Mouse (Mus musculus) limb, embryonic 14.5 days (tissue): ENCODE measurements around the gene Brpf3. TPM values are rescaled to one million over a fixed set of nuclear protein-coding genes. Genes with fewer than 3 reads are reported as not detected.
A peak's percentile ranks its signal among the peaks of the same experiment; 100 is the strongest.

ENCODE experiments used
- ATAC-seq: fragments of 200-750 bp; cut with Nextera tagmentation; 2 replicates; pipeline ENCODE4 v1.8.0; 2017; ENCODE audit warnings: low read depth, moderate number of reproducible peaks, moderate TSS enrichment; ENCODE audit not compliant: low FRiP score
- DNase-seq: peaks from one replicate; pipeline ENCODE4 v3.0.0-alpha.2; 2015; ENCODE audit warnings: low spot score
- H3K27ac ChIP-seq: fragments of 300-500 bp; sonication (generic); replicated peaks from 2 replicates; pipeline ENCODE4 v1.5.1; 2014; ENCODE audit warnings: low read depth, mild to moderate bottlenecking, low read length, moderate library complexity, mixed read lengths
- H3K27me3 ChIP-seq: fragments of 300-500 bp; sonication (generic); 2 replicates; pipeline ENCODE4 v1.6.1; 2014; ENCODE audit warnings: low read length, mixed read lengths; ENCODE audit not compliant: control insufficient read depth, insufficient read depth
- H3K36me3 ChIP-seq: fragments of 300-500 bp; sonication (generic); 2 replicates; pipeline ENCODE4 v1.6.1; 2014; ENCODE audit warnings: mild to moderate bottlenecking, low read length, moderate library complexity, mixed read lengths; ENCODE audit not compliant: control insufficient read depth, insufficient read depth
- H3K4me1 ChIP-seq: fragments of 300-500 bp; sonication (generic); 2 replicates; pipeline ENCODE4 v1.6.1; 2014; ENCODE audit warnings: antibody characterized with exemption, low read length, mixed read lengths; ENCODE audit not compliant: control insufficient read depth, insufficient read depth
- H3K4me2 ChIP-seq: fragments of 300-500 bp; sonication (generic); replicated peaks from 2 replicates; pipeline ENCODE4 v1.6.1; 2014; ENCODE audit warnings: low read depth, mild to moderate bottlenecking, low read length, moderate library complexity; ENCODE audit not compliant: severe bottlenecking
- H3K4me3 ChIP-seq: fragments of 300-500 bp; sonication (generic); replicated peaks from 2 replicates; pipeline ENCODE4 v1.5.1; 2014; ENCODE audit warnings: low read length
- H3K9ac ChIP-seq: fragments of 300-500 bp; sonication (generic); 2 replicates; pipeline ENCODE4 v1.6.1; 2014; ENCODE audit warnings: mild to moderate bottlenecking, low read depth, low read length, moderate library complexity; ENCODE audit not compliant: severe bottlenecking
- H3K9me3 ChIP-seq: fragments of 300-500 bp; sonication (generic); 2 replicates; pipeline ENCODE4 v1.6.1; 2016; ENCODE audit warnings: low read length; ENCODE audit not compliant: control insufficient read depth
- POLR2A ChIP-seq: fragments of 200-500 bp; IDR thresholded peaks from 2 replicates; pipeline ENCODE4 v1.8.0; 2012; ENCODE audit warnings: inconsistent platforms, mild to moderate bottlenecking, moderate library complexity, borderline replicate concordance; ENCODE audit not compliant: insufficient read depth, insufficient read length; ENCODE audit errors: extremely low read depth
- WGBS: fragments of 180-500 bp; shearing (Covaris S2); extraction: QIAGEN DNeasy Blood & Tissue Kit; methylation state at CpG from one replicate; pipeline ENCODE4 v1.1.7; 2014; 5-methylcytosine and 5-hydroxymethylcytosine counted together
- polyA plus RNA-seq, 2 experiments: library from polyadenylated mRNA; depleted of rRNA in 1 of 2; stranded (reverse) in 1 of 2; unstranded in 1 of 2; fragments of >200 nt; fragmentation: Nextera tagmentation in 1 of 2; extraction: Ambion mirVana in 1 of 2; gene quantifications; 2 replicates each; pipeline versions ENCODE4 v1.2.1 to v1.2.3; 2012 to 2014

The Brpf3 gene
- polyA plus RNA-seq, 2 experiments: 11.0 to 70.0 TPM

DNA sequence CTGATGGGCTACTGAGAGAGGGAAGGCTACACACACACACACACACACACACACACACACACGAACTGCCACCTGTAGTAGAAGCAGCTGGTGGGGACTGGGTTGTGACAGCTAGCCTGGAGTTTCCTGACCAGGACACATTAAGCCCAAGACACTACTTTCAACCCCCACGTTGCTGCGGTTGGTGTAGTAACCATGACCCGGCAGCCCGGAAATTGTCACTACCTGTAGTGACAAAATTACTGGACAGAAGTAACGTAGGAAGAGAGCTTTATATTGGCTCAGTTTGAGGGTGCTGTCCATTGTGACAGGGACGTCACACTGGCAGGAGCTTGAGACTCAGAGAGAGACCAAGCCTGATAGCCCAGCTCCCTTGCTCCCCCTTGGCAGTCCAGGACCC lies 71.4 kb downstream of the Brpf3 start:
- Histone ChIP-seq H3K36me3 (no peaks in the 10 kb centered on the region), H3K9me3 (no peaks in the 10 kb centered on the region; the same call in 1 of the 2 replicates), H3K27me3 (no peaks in the 10 kb centered on the region), H3K4me3 (no peak overlapping the region), H3K9ac (no peak overlapping the region), H3K4me2 (no peak overlapping the region), H3K27ac (no peak overlapping the region), H3K4me1 (no peaks in the 10 kb centered on the region)
- DNase-seq (no peak), ATAC-seq (no peak)
- TF ChIP-seq POLR2A: no peak
- 85% methylated on average over 7 of the region's 7 CpGs for WGBS

DNA sequence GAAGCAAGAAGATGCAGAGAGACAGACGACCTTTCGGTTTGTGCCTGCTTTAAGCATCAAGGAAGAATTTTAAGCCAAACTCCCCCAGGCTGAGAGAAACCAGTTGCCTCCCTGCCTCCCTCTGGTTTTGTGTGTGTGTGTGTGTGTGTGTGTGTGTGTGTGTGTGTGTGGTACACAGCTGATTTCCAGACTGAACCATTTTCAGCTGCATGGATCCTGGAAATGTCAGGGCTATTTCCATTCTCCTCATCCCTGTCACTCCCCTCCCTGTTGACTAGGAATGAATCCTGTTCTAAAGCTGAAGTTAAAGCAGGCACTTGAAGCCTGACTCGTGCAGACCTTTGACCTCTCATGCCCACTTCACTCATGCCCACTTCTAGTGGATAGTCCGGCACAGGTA lies 73.3 kb downstream of the Brpf3 start:
- no peak for ATAC-seq
- H3K36me3 ChIP-seq: no peaks in the 10 kb centered on the region
- no peak overlapping the region for H3K4me2 ChIP-seq
- no peaks in the 10 kb centered on the region; the same call in 1 of the 2 replicates for H3K9me3 ChIP-seq
- no peak for DNase-seq
- H3K9ac ChIP-seq: no peak overlapping the region
- no peak overlapping the region for H3K4me3 ChIP-seq
- TF ChIP-seq POLR2A: no peak
- 67% methylated on average over 4 of the region's 4 CpGs for WGBS
- H3K27ac ChIP-seq: no peak overlapping the region
- H3K27me3 ChIP-seq: no peaks in the 10 kb centered on the region
- no peaks in the 10 kb centered on the region for H3K4me1 ChIP-seq

DNA sequence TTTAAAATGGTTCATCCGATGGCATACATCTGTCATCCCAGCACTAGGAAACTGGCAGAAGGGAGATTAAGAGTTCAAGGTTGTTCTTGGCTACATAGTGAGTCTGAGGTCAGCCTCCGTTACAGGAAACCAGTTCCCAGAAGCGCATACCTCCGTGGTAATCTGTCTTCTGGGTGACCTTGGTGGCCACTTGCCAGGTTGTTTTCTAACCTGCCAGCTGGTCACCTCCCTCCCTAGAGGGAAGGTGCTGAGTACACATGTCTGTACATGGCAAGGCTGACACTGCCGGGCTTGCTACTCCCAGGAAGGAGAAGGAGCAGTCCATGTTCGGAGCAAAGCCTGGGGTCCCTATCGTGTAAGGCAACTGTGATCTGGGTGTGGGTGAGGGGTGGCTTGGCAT lies 73.9 kb downstream of the Brpf3 start:
- H3K9ac ChIP-seq: no peak overlapping the region
- H3K4me3 ChIP-seq: no peak overlapping the region
- H3K9me3 ChIP-seq: no peaks in the 10 kb centered on the region; the same call in 1 of the 2 replicates
- no peaks in the 10 kb centered on the region for H3K4me1 ChIP-seq
- WGBS: 70% methylated on average over 7 of the region's 7 CpGs
- no peaks in the 10 kb centered on the region for H3K36me3 ChIP-seq
- no peaks in the 10 kb centered on the region for H3K27me3 ChIP-seq
- H3K27ac ChIP-seq: no peak overlapping the region
- TF ChIP-seq POLR2A: no peak
- DNase-seq (no peak), ATAC-seq (no peak)
- no peak overlapping the region for H3K4me2 ChIP-seq

DNA sequence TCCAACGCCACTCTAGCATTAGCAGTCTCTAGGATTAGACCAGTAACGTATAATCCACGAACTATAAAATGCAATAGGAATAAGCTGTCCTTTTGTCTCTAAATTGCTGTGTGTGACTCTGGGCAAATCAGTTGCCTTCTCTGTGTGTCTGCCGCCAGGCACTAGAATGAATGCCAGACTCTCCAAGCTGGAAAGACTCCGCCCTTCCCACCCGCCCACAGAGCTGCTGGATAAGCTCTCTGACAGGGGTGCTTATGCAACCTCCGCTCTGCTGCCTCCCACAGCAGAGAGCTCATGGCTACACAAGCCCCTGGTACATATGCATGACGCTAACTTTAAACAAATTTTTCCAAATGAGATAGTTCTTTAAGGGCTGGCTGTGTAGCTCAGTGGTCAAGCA lies 74.4 kb downstream of the Brpf3 start:
- peak; percentile 44 for DNase-seq

DNA sequence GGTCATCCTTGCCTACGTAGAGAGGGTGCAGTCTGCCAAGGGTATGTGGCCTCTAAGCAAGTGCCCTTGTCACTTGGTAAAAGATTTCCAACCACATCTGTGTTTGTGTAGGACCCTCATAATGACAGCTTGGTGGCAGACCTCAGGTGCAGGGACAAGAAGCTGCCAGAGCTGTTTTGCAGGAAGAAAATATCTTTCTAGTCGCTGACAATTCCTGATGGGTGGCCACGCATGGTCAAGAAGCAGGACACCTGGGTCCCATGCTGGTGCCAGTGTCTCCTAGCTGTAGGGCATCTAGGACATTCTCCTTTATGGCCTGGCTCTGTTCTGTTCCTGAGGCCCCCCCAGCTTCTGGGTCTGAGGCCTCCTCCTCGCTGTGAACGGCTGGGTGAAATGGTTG lies 75.4 kb downstream of the Brpf3 start:
- H3K9me3 ChIP-seq: no peaks in the 10 kb centered on the region; the same call in 1 of the 2 replicates
- no peak overlapping the region for H3K27ac ChIP-seq
- H3K4me3 ChIP-seq: no peak overlapping the region
- H3K36me3 ChIP-seq: no peaks in the 10 kb centered on the region
- 0 out of 2 replicates have a peak overlapping the region, but pooled peaks have one; percentile 0 for H3K9ac ChIP-seq
- no peak for ATAC-seq
- no peak for DNase-seq
- no peak overlapping the region for H3K4me2 ChIP-seq
- H3K4me1 ChIP-seq: 0 out of 2 replicates have a peak, but pooled peaks cover 3% of the 10 kb centered on the region
- WGBS: 59% methylated on average over 5 of the region's 5 CpGs
- TF ChIP-seq POLR2A: no peak
- H3K27me3 ChIP-seq: no peaks in the 10 kb centered on the region

More for the DNA sequence above, 74.4 kb downstream of the Brpf3 start:
- Histone ChIP-seq H3K4me3 (no peak overlapping the region), H3K9me3 (no peaks in the 10 kb centered on the region; the same call in 1 of the 2 replicates), H3K4me1 (0 out of 2 replicates have a peak, but pooled peaks cover 3% of the 10 kb centered on the region), H3K27ac (no peak overlapping the region), H3K9ac (no peak overlapping the region), H3K27me3 (no peaks in the 10 kb centered on the region), H3K36me3 (no peaks in the 10 kb centered on the region), H3K4me2 (no peak overlapping the region)
- no peak for TF ChIP-seq POLR2A
- 42% methylated on average over 8 of the region's 8 CpGs for WGBS
- ATAC-seq: no peak
